Comparison of ENCODE assay signal across 11 mouse cellular contexts in the genomic region with DNA sequence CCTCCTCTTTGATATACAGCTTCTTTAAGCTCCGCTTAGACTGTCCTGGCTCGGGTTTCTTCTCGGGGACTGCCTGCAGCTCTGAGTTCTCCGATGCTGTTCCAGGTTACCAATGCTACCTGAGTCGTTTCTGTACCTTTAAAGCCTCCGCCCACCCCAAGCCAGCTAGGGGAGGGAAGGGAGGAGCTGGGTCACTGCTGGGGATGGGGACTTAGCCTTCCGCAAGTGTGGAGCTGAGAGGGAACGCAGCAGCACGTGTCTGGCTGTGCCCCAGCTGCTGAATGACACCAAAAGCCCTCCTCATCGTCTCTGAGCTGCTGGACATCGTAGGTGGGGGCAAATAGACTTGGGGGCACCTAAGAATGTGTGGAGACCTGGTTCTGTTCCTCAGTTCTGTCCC. TPM values are rescaled to one million over a fixed set of nuclear protein-coding genes. Genes with fewer than 3 reads are reported as not detected.
A peak's percentile ranks its signal among the peaks of the same experiment; 100 is the strongest.
DNase-seq lines count a peak whose midpoint lies in the region; ATAC-seq and TF ChIP-seq lines count a peak whose summit lies in the region.
"Had no signal": no experiment of that assay in that cellular context is flagged by ENCODE, and none has a peak within 500 bp of the region (broad histone marks: within the 10 kb centered on the region; RNA-seq: fewer than 3 reads in every experiment).

No protein-coding gene starts in this region.

- no peaks in the 10 kb centered on the region for H3K4me1 ChIP-seq in lung, embryonic 15.5 days
- 0 out of 2 replicates have a peak, but pooled peaks cover 6% of the 10 kb centered on the region for H3K4me1 ChIP-seq in intestine, postnatal 0 days (replicated peaks; ENCODE audit: control insufficient read depth, insufficient read depth, low read length)
- H3K4me1 ChIP-seq: forebrain, embryonic 15.5 days; neural tube, embryonic 13.5 days had no signal

- H3K4me2 ChIP-seq in lung, embryonic 15.5 days = peak overlapping the region; percentile 11; the same call in 1 of the 2 replicates
- peak overlapping the region; percentile 49 for H3K4me2 ChIP-seq in intestine, postnatal 0 days (replicated peaks; ENCODE audit: low read depth)
- H3K4me2 ChIP-seq: forebrain, embryonic 15.5 days; neural tube, embryonic 13.5 days had no signal

- no peak for DNase-seq in lung, postnatal 36 days
- peak; percentile 70 for DNase-seq in kidney, postnatal 14 days
- peak; percentile 72 for DNase-seq in yolk sac, embryonic 10.5 days (ENCODE audit: low spot score)
- no peak for DNase-seq in testis, postnatal 14 days (ENCODE audit: low spot score)
- DNase-seq in layer of hippocampus, adult 11-12 months (ENCODE audit: low spot score) = no peak
- DNase-seq: heart, adult 18-20 months had no signal

- H3K9me3 ChIP-seq in lung, embryonic 15.5 days = no peaks in the 10 kb centered on the region
- no peaks in the 10 kb centered on the region for H3K9me3 ChIP-seq in intestine, postnatal 0 days (ENCODE audit: control insufficient read depth)
- H3K9me3 ChIP-seq: forebrain, embryonic 15.5 days; G1E; neural tube, embryonic 13.5 days had no signal

- no peak overlapping the region for H3K27ac ChIP-seq in lung, embryonic 15.5 days
- H3K27ac ChIP-seq in intestine, postnatal 0 days (ENCODE audit: low read depth, low read length) = no peak overlapping the region
- H3K27ac ChIP-seq: forebrain, embryonic 15.5 days; neural tube, embryonic 13.5 days had no signal

- WGBS in lung, embryonic 15.5 days = 11% methylated on average over 11 of the region's 11 CpGs
- WGBS in intestine, postnatal 0 days = 8% methylated on average over 11 of the region's 11 CpGs

- no peak for ATAC-seq in lung, embryonic 15.5 days (ENCODE audit: borderline replicate concordance, extremely low read depth, low FRiP score, low TSS enrichment)
- ATAC-seq in intestine, postnatal 0 days = no peak
- ATAC-seq: forebrain, embryonic 15.5 days had no signal

- no peak overlapping the region for H3K9ac ChIP-seq in lung, embryonic 15.5 days
- 0 out of 2 replicates have a peak overlapping the region, but pooled peaks have one; percentile 3 for H3K9ac ChIP-seq in intestine, postnatal 0 days (ENCODE audit: low read depth, low read length)
- H3K9ac ChIP-seq: forebrain, embryonic 15.5 days; neural tube, embryonic 13.5 days had no signal

- no peak for TF ChIP-seq CTCF in intestine, postnatal 0 days (IDR thresholded peaks at IDR 0.05; ENCODE audit: low read depth)

- no peak overlapping the region for H3K4me3 ChIP-seq in lung, embryonic 15.5 days
- no peak overlapping the region; the same call in 1 of the 2 replicates for H3K4me3 ChIP-seq in intestine, postnatal 0 days (ENCODE audit: low read depth, low read length)
- H3K4me3 ChIP-seq: forebrain, embryonic 15.5 days; neural tube, embryonic 13.5 days had no signal

- no peaks in the 10 kb centered on the region for H3K36me3 ChIP-seq in lung, embryonic 15.5 days
- H3K36me3 ChIP-seq in intestine, postnatal 0 days (ENCODE audit: control insufficient read depth, insufficient read depth) = no peaks in the 10 kb centered on the region
- H3K36me3 ChIP-seq: forebrain, embryonic 15.5 days; G1E; neural tube, embryonic 13.5 days had no signal

- H3K27me3 ChIP-seq in lung, embryonic 15.5 days = no peaks in the 10 kb centered on the region; the same call in 1 of the 2 replicates
- no peaks in the 10 kb centered on the region for H3K27me3 ChIP-seq in intestine, postnatal 0 days (replicated peaks; ENCODE audit: control insufficient read depth, insufficient read depth, low read length)

RNA-seq across cellular contexts. Expression of a gene that starts 7.0 kb away (rescaled TPM):
- polyA plus RNA-seq in lung, embryonic 15.5 days (2015; fragmentation: Nextera tagmentation; extraction: Ambion mirVana) = 1.2 and 2.0 TPM in 2 replicates
- polyA plus RNA-seq in intestine, postnatal 0 days (2015; fragmentation: Nextera tagmentation; extraction: Ambion mirVana) = 131 and 132 TPM in 2 replicates
- polyA plus RNA-seq: G1E had no signal

RNA-seq across cellular contexts. Expression of a gene that starts 8.3 kb away (rescaled TPM):
- polyA plus RNA-seq in lung, embryonic 15.5 days (2015; fragmentation: Nextera tagmentation; extraction: Ambion mirVana) = 0.72 and 1.1 TPM in 2 replicates
- polyA plus RNA-seq in intestine, postnatal 0 days (2015; fragmentation: Nextera tagmentation; extraction: Ambion mirVana) = 1.2 and 1.8 TPM in 2 replicates
- polyA plus RNA-seq: G1E had no signal

RNA-seq across cellular contexts. Expression of a gene that starts 20.7 kb away (rescaled TPM):
- polyA plus RNA-seq in lung, embryonic 15.5 days (2015; fragmentation: Nextera tagmentation; extraction: Ambion mirVana) = 1.3 and 2.9 TPM in 2 replicates
- polyA plus RNA-seq in intestine, postnatal 0 days (2015; fragmentation: Nextera tagmentation; extraction: Ambion mirVana) = 4.0 and 4.9 TPM in 2 replicates
- polyA plus RNA-seq: G1E had no signal

RNA-seq across cellular contexts. Expression of a gene that starts 50.7 kb away (rescaled TPM):
- polyA plus RNA-seq in lung, embryonic 15.5 days (2015; fragmentation: Nextera tagmentation; extraction: Ambion mirVana) = 23.6 and 24.5 TPM in 2 replicates
- polyA plus RNA-seq in intestine, postnatal 0 days (2015; fragmentation: Nextera tagmentation; extraction: Ambion mirVana) = 80.9 and 84.6 TPM in 2 replicates

RNA-seq across cellular contexts. Expression of a gene that starts 51.1 kb away (rescaled TPM):
- polyA plus RNA-seq in lung, embryonic 15.5 days (2015; fragmentation: Nextera tagmentation; extraction: Ambion mirVana) = 142 and 158 TPM in 2 replicates
- 62.6 and 63.3 TPM in 2 replicates for polyA plus RNA-seq in intestine, postnatal 0 days (2015; fragmentation: Nextera tagmentation; extraction: Ambion mirVana)

Comparison
In these comparisons a context has a peak if more than half of its experiments do, and no peak if none do; other contexts are left out.
1. DNase-seq: peak in kidney, postnatal 14 days (single experiment) and yolk sac, embryonic 10.5 days (single experiment); none in lung, postnatal 36 days (single experiment), testis, postnatal 14 days (single experiment) and layer of hippocampus, adult 11-12 months (single experiment).
2. RNA of a gene that starts 7.0 kb away (polyA plus RNA-seq): 131 to 132 TPM in intestine, postnatal 0 days; 1.2 to 2.0 TPM in lung, embryonic 15.5 days; every median in the first group is over 10 times any median in the second.